Mouse (Mus musculus) lung, postnatal 0 days (tissue): Measurements from ENCODE around the gene Plekhh2. TPM values are rescaled to one million over a fixed set of nuclear protein-coding genes. Genes with fewer than 3 reads are reported as not detected.

ENCODE experiments used
- ATAC-seq: fragments of 200-750 bp; cut with Nextera tagmentation; 2 replicates; pipeline ENCODE4 v1.8.0; 2017; ENCODE audit warnings: moderate library complexity
- DNase-seq: peaks from one replicate; pipeline ENCODE4 v3.0.0-alpha.2; 2016; ENCODE audit warnings: low spot score
- H3K27ac ChIP-seq: fragments of 300-500 bp; sonication (generic); 2 replicates; pipeline ENCODE4 v1.5.1; 2014; ENCODE audit warnings: antibody characterized with exemption, mild to moderate bottlenecking, low read length, mixed read lengths
- H3K27me3 ChIP-seq: fragments of 300-500 bp; sonication (generic); replicated peaks from 2 replicates; pipeline ENCODE4 v1.6.1; 2014; ENCODE audit warnings: low read length, mixed read lengths; ENCODE audit not compliant: insufficient read depth
- H3K36me3 ChIP-seq: fragments of 300-500 bp; sonication (generic); 2 replicates; pipeline ENCODE4 v1.6.1; 2014; ENCODE audit warnings: low read length, mixed read lengths; ENCODE audit not compliant: insufficient read depth
- H3K4me1 ChIP-seq: fragments of 300-500 bp; sonication (generic); 2 replicates; pipeline ENCODE4 v1.6.1; 2014; ENCODE audit warnings: antibody characterized with exemption, low read depth, low read length, mixed read lengths; ENCODE audit not compliant: insufficient read depth
- H3K4me2 ChIP-seq: fragments of 300-500 bp; sonication (generic); replicated peaks from 2 replicates; pipeline ENCODE4 v1.6.1; 2014; ENCODE audit warnings: low read depth, mild to moderate bottlenecking, low read length, moderate library complexity, mixed read lengths
- H3K4me3 ChIP-seq: fragments of 300-500 bp; sonication (generic); 2 replicates; pipeline ENCODE4 v1.5.1; 2014; ENCODE audit warnings: low read depth, low read length
- H3K9ac ChIP-seq: fragments of 300-500 bp; sonication (generic); replicated peaks from 2 replicates; pipeline ENCODE4 v1.6.1; 2014; ENCODE audit warnings: low read depth, mild to moderate bottlenecking
- H3K9me3 ChIP-seq: fragments of 300-500 bp; sonication (generic); 2 replicates; pipeline ENCODE4 v1.6.1; 2016; ENCODE audit warnings: low read length, mixed read lengths
- CTCF ChIP-seq: IDR thresholded peaks from 2 replicates; pipeline ENCODE4 v1.5.1; 2016; ENCODE audit warnings: antibody characterized with exemption, mild to moderate bottlenecking
- EP300 ChIP-seq: IDR thresholded peaks from 2 replicates; pipeline ENCODE4 v1.6.1; 2016; ENCODE audit warnings: antibody characterized with exemption, mild to moderate bottlenecking, control low read depth
- WGBS: fragments of 180-500 bp; shearing (Covaris S2); extraction: QIAGEN DNeasy Blood & Tissue Kit; methylation state at CpG from one replicate; pipeline ENCODE4 v1.1.7; 2014; 5-methylcytosine and 5-hydroxymethylcytosine counted together
- polyA plus RNA-seq: library from polyadenylated mRNA; unstranded; fragments of >200 nt; fragmentation: Nextera tagmentation; extraction: Ambion mirVana; gene quantifications from 2 replicates; pipeline ENCODE4 v1.2.1, GENCODE M21; 2015

Plekhh2 gene
- polyA plus RNA-seq, 1 experiment from 2014 or later: 5.1 TPM

DNA sequence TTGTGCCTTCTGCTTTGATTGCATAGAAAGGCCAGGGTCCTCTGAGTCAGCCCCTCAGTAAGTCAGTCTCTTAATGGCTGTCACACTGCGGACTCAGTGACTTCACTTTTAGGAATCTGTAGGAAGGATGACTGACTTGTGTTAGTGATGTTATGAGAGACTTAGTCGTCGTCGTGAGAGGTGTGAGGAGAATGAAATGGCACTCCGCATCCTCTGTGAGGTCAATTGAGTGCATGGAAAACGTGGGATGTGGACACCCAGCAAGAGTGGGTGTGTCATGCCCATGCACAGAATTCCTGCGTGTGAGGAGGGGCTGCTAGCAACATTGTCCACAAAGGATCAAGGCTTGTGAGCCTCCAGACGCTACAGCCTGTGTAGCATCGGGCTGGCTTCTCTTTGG, 116.9 kb downstream of the Plekhh2 start:
- WGBS: 56% methylated on average over 9 of the region's 9 CpGs
- no peak overlapping the region for H3K9ac ChIP-seq
- H3K4me3 ChIP-seq: no peak overlapping the region
- TF ChIP-seq CTCF (no peak), EP300 (no peak)
- no peaks in the 10 kb centered on the region for H3K9me3 ChIP-seq
- no peaks in the 10 kb centered on the region for H3K27me3 ChIP-seq
- H3K36me3 ChIP-seq: no peaks in the 10 kb centered on the region
- ATAC-seq (no peak), DNase-seq (no peak)
- no peak overlapping the region for H3K27ac ChIP-seq
- H3K4me2 ChIP-seq: no peak overlapping the region
- no peaks in the 10 kb centered on the region for H3K4me1 ChIP-seq

GRCm38 (mm10) chr17:84631836-84632235, 120.1 kb downstream of the Plekhh2 start:
- Histone ChIP-seq H3K9ac (no peak overlapping the region), H3K27me3 (no peaks in the 10 kb centered on the region), H3K4me2 (no peak overlapping the region), H3K27ac (no peak overlapping the region), H3K4me3 (no peak overlapping the region), H3K36me3 (no peaks in the 10 kb centered on the region), H3K4me1 (no peaks in the 10 kb centered on the region), H3K9me3 (no peaks in the 10 kb centered on the region)
- TF ChIP-seq CTCF (no peak), EP300 (no peak)
- DNase-seq (no peak), ATAC-seq (no peak)
- WGBS: 88% methylated on average over 6 of the region's 6 CpGs

DNA sequence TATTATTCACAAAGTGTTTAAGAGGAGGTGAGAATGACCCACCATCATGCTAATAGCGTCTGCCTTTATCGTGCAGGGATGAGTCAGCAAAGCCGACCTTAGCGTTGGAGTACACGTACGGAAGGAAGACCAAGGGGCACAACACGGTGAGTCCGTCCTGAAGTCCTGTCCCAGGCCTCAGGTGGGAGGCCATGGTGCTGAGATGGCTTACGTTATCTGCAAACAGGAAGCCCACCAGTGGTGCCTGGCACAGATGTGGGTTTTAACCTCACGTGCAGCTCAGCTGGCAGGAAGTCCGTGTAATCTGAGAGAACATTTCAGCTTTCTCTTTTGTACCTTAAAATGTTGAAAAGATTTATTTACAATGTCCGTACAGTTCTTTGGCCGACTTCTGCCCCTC, 121.7 kb downstream of the Plekhh2 start:
- no peak overlapping the region for H3K9ac ChIP-seq
- no peak overlapping the region for H3K4me2 ChIP-seq
- TF ChIP-seq CTCF (no peak), EP300 (no peak)
- no peaks in the 10 kb centered on the region for H3K36me3 ChIP-seq
- no peak for ATAC-seq
- H3K27ac ChIP-seq: no peak overlapping the region
- WGBS: 64% methylated on average over 13 of the region's 13 CpGs
- no peaks in the 10 kb centered on the region for H3K4me1 ChIP-seq
- no peak overlapping the region for H3K4me3 ChIP-seq
- H3K9me3 ChIP-seq: no peaks in the 10 kb centered on the region
- DNase-seq: no peak
- no peaks in the 10 kb centered on the region for H3K27me3 ChIP-seq

- TF ChIP-seq CTCF: no peak
- no peak for TF ChIP-seq EP300
- no peak for DNase-seq
- no peaks in the 10 kb centered on the region; the same call in 1 of the 2 replicates for H3K4me1 ChIP-seq
- H3K27me3 ChIP-seq: no peaks in the 10 kb centered on the region
- H3K4me2 ChIP-seq: no peak overlapping the region
- 67% methylated on average over 8 of the region's 8 CpGs for WGBS
- H3K36me3 ChIP-seq: no peaks in the 10 kb centered on the region
- ATAC-seq: no peak
- no peaks in the 10 kb centered on the region for H3K9me3 ChIP-seq
- no peak overlapping the region for H3K9ac ChIP-seq
- H3K4me3 ChIP-seq: no peak overlapping the region
- no peak overlapping the region for H3K27ac ChIP-seq
Observed at GRCm38 (mm10) chr17:84636328-84636727, 124.6 kb downstream of the Plekhh2 start.

GRCm38 (mm10) chr17:84637971-84638370, 126.3 kb downstream of the Plekhh2 start:
- no peaks in the 10 kb centered on the region for H3K9me3 ChIP-seq
- no peak overlapping the region for H3K4me3 ChIP-seq
- H3K27ac ChIP-seq: peak overlapping the region; percentile 32; the same call in 1 of the 2 replicates
- 60% methylated on average over 6 of the region's 6 CpGs for WGBS
- no peak overlapping the region for H3K9ac ChIP-seq
- H3K36me3 ChIP-seq: no peaks in the 10 kb centered on the region
- ATAC-seq (peak; percentile 68), DNase-seq (peak; percentile 63)
- no peaks in the 10 kb centered on the region; the same call in 1 of the 2 replicates for H3K4me1 ChIP-seq
- no peak for TF ChIP-seq CTCF
- TF ChIP-seq EP300: no peak
- no peak overlapping the region for H3K4me2 ChIP-seq
- no peaks in the 10 kb centered on the region for H3K27me3 ChIP-seq

- WGBS: 61% methylated on average over 10 of the region's 10 CpGs
- TF ChIP-seq CTCF (no peak), EP300 (no peak)
- no peak for ATAC-seq
Observed at GRCm38 (mm10) chr17:84639796-84640378, 128.2 kb downstream of the Plekhh2 start.

DNA sequence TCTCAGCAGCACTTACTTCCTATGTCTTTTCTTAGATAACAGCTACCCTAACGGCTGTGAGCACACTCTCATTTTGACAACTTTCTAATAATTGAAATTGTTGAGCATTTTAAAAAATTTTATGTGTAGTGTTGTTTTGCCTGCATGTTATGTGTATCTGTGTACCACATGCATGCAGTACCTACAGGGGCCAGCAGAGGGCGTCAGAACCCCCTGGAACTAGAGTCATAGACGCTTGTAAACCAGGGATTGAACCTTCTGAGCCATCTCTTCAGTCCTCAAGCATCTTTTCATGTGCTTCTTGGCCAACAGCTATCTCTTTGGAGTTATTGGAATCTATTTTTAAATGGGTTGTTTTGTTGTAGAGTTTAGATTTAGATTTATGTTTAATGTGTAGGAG, 130.2 kb downstream of the Plekhh2 start:
- H3K9me3 ChIP-seq: no peaks in the 10 kb centered on the region
- H3K36me3 ChIP-seq: no peaks in the 10 kb centered on the region
- H3K4me2 ChIP-seq: no peak overlapping the region
- DNase-seq: no peak
- no peaks in the 10 kb centered on the region for H3K27me3 ChIP-seq
- 43% methylated on average over 3 of the region's 3 CpGs for WGBS
- H3K27ac ChIP-seq: no peak overlapping the region
- no peak overlapping the region for H3K9ac ChIP-seq
- TF ChIP-seq EP300 (no peak), CTCF (peak; percentile 79)
- no peak overlapping the region for H3K4me3 ChIP-seq
- no peak for ATAC-seq
- H3K4me1 ChIP-seq: no peaks in the 10 kb centered on the region; the same call in 1 of the 2 replicates

More at GRCm38 (mm10) chr17:84639796-84640378, 128.2 kb downstream of the Plekhh2 start:
- DNase-seq: no peak
- Histone ChIP-seq H3K4me3 (no peak overlapping the region), H3K9ac (no peak overlapping the region), H3K4me2 (no peak overlapping the region), H3K27ac (no peak overlapping the region), H3K9me3 (no peaks in the 10 kb centered on the region), H3K4me1 (no peaks in the 10 kb centered on the region; the same call in 1 of the 2 replicates), H3K27me3 (no peaks in the 10 kb centered on the region), H3K36me3 (no peaks in the 10 kb centered on the region)
